Mouse (Mus musculus) CH12.LX (cell line): ENCODE data around the gene Znhit3.

Source experiments
- CHD2 ChIP-seq: IDR thresholded peaks from 2 replicates; pipeline ENCODE4 v1.6.1; 2011; ENCODE audit warnings: low read length, improper control_type of control experiment
- CTCF ChIP-seq, 2 experiments: IDR thresholded peaks in 1 of 2; conservative IDR thresholded peaks in 1 of 2; 2 replicates each; pipeline ENCODE4 v1.5.1; 2011 to 2012; ENCODE audit warnings: low read depth in 2 of 2, low read length in 2 of 2, improper control_type of control experiment in 1 of 2, inconsistent platforms in 1 of 2, mild to moderate bottlenecking in 1 of 2, moderate library complexity in 1 of 2
- EP300 ChIP-seq: IDR thresholded peaks from 2 replicates; pipeline ENCODE4 v1.6.1; 2011; ENCODE audit warnings: low read length, improper control_type of control experiment
- HCFC1 ChIP-seq: IDR thresholded peaks from 2 replicates; pipeline ENCODE4 v1.6.1; 2012; ENCODE audit warnings: low read depth, mild to moderate bottlenecking, inconsistent platforms, low read length, improper control_type of control experiment
- JUN ChIP-seq: IDR thresholded peaks from 2 replicates; pipeline ENCODE4 v1.6.1; 2011; ENCODE audit warnings: low read depth, mild to moderate bottlenecking, low read length, improper control_type of control experiment, moderate library complexity; ENCODE audit not compliant: insufficient read depth
- POLR2A ChIP-seq: IDR thresholded peaks from 2 replicates; pipeline ENCODE4 v1.6.1; 2011; ENCODE audit warnings: low read depth, mild to moderate bottlenecking, improper control_type of control experiment, low read length
- POLR2AphosphoS2 ChIP-seq: IDR thresholded peaks from 2 replicates; pipeline ENCODE4 v1.6.1; 2011; ENCODE audit warnings: low read depth, low read length, improper control_type of control experiment
- SMC3 ChIP-seq: IDR thresholded peaks from 2 replicates; pipeline ENCODE4 v1.6.1; 2011; ENCODE audit warnings: low read depth, low read length, improper control_type of control experiment
- ZC3H11A ChIP-seq: IDR thresholded peaks from 2 replicates; pipeline ENCODE4 v1.6.1; 2012; ENCODE audit warnings: low read depth, mild to moderate bottlenecking, inconsistent platforms, low read length, improper control_type of control experiment

GRCm38 (mm10) chr11:84956400-84956799 lies 40.2 kb upstream of the Znhit3 start:
- no peak for TF ChIP-seq EP300
- no peak for TF ChIP-seq POLR2AphosphoS2
- TF ChIP-seq HCFC1: no peak
- TF ChIP-seq CTCF (conservative IDR thresholded peaks at IDR 0.05 in 1 of 2, IDR thresholded peaks at IDR 0.05 in 1 of 2; ENCODE audit: low read depth in 2 of 2, low read length in 2 of 2): no peak
- TF ChIP-seq SMC3: no peak
- TF ChIP-seq ZC3H11A: no peak
- no peak for TF ChIP-seq POLR2A
- no peak for TF ChIP-seq JUN
- no peak for TF ChIP-seq CHD2
